Mouse (Mus musculus) lung, adult 2 months (tissue): ENCODE measurements at regions not wholly inside any gene's neighbourhood (a gene's known extent, or its start where the extent isn't known, plus 50 kb on each side); places are given as distances from the start of the nearest gene placed in this dataset.

Source experiments
- CTCF ChIP-seq: fragments of 200-500 bp; IDR thresholded peaks from 2 replicates; pipeline ENCODE4 v1.5.1; 2011; ENCODE audit warnings: mild to moderate bottlenecking, low read length, control low read depth; ENCODE audit not compliant: insufficient read depth
- POLR2A ChIP-seq: fragments of 200-500 bp; IDR thresholded peaks from 2 replicates; pipeline ENCODE4 v1.6.1; 2011; ENCODE audit warnings: low read depth, mild to moderate bottlenecking, control low read depth, low read length, borderline replicate concordance; ENCODE audit errors: extremely low read depth

DNA sequence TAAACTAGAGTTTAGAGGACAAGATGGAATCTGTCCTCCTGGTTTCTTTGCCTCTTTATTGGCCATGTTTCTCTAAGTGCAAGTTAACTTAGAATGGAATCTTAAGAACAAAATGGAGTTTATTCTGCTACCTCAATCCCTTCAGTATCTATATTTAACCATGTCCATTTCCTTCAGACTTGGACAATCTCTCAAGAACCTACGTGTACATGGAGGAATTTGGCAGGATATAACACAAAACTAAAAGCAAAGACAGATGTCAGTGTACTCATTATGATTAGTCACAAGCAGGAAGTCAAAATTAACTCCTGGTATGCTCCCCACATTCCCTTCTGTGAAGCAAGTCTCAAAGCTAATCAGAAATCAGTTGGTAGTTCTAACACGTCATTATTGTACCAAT is 164.3 kb upstream of the Col3a1 start:
- TF ChIP-seq CTCF (no peak), POLR2A (no peak)
